In genomic region chr4:53474109-53474508, GRCm38 (mm10) we compare ENCODE assay signal across 19 mouse cellular contexts. TPM values are rescaled to one million over a fixed set of nuclear protein-coding genes. Genes with fewer than 3 reads are reported as not detected.
DNase-seq lines count a peak whose midpoint lies in the region; ATAC-seq and TF ChIP-seq lines count a peak whose summit lies in the region.
"Had no signal": no experiment of that assay in that cellular context is flagged by ENCODE, and none has a peak within 500 bp of the region (broad histone marks: within the 10 kb centered on the region; RNA-seq: fewer than 3 reads in every experiment).

No protein-coding gene starts in this region.

- ATAC-seq in lung, postnatal 0 days = no peak
- ATAC-seq in granulocyte monocyte progenitor cell, adult 5-6 weeks (replicated peaks; ENCODE audit: poor library complexity, severe bottlenecking) = peak; percentile 88
- no peak for ATAC-seq in erythroblast, adult 5-6 weeks (replicated peaks; ENCODE audit: low FRiP score, poor library complexity, severe bottlenecking)
- ATAC-seq: forebrain, embryonic 13.5 days; intestine, embryonic 15.5 days had no signal

- no peaks in the 10 kb centered on the region for H3K27me3 ChIP-seq in lung, postnatal 0 days (replicated peaks; ENCODE audit: insufficient read depth, low read length)
- H3K27me3 ChIP-seq: forebrain, embryonic 13.5 days; heart, embryonic 13.5 days; intestine, embryonic 15.5 days; limb, embryonic 15.5 days had no signal

- no peak for TF ChIP-seq EP300 in lung, postnatal 0 days (IDR thresholded peaks at IDR 0.05)

- H3K27ac ChIP-seq in lung, postnatal 0 days (ENCODE audit: low read length) = no peak overlapping the region
- H3K27ac ChIP-seq: forebrain, embryonic 13.5 days; heart, embryonic 13.5 days; hindbrain, embryonic 14.5 days; intestine, embryonic 15.5 days; limb, embryonic 15.5 days had no signal

- DNase-seq in lung, postnatal 0 days (ENCODE audit: low spot score) = peak; percentile 42
- DNase-seq in lung, adult 18-20 months = no peak
- DNase-seq in Muller cell, postnatal 12 days (ENCODE audit: inconsistent ontology term) = peak; percentile 47
- no peak for DNase-seq in embryo, embryonic 9.5 days (ENCODE audit: extremely low spot score)
- no peak for DNase-seq in retina, embryonic 14.5 days (ENCODE audit: low spot score)
- DNase-seq: adrenal gland, postnatal 36 days; cerebellum, adult 18-20 months; heart, adult 18-20 months; kidney, postnatal 10 days; lung, postnatal 14 days; right cerebral cortex, postnatal 25 days had no signal

- no peaks in the 10 kb centered on the region for H3K9me3 ChIP-seq in lung, postnatal 0 days (ENCODE audit: low read length)
- H3K9me3 ChIP-seq: forebrain, embryonic 13.5 days; G1E; heart, embryonic 13.5 days; intestine, embryonic 15.5 days; limb, embryonic 15.5 days had no signal

- no peaks in the 10 kb centered on the region for H3K4me1 ChIP-seq in lung, postnatal 0 days (ENCODE audit: insufficient read depth, low read depth, low read length)

- no peak overlapping the region for H3K9ac ChIP-seq in lung, postnatal 0 days (replicated peaks; ENCODE audit: low read depth)
- H3K9ac ChIP-seq: forebrain, embryonic 13.5 days; heart, embryonic 13.5 days; hindbrain, embryonic 14.5 days; intestine, embryonic 15.5 days; limb, embryonic 15.5 days had no signal

- H3K36me3 ChIP-seq in lung, postnatal 0 days (ENCODE audit: insufficient read depth, low read length) = no peaks in the 10 kb centered on the region
- H3K36me3 ChIP-seq: heart, embryonic 13.5 days; intestine, embryonic 15.5 days; limb, embryonic 15.5 days had no signal

- H3K4me2 ChIP-seq in lung, postnatal 0 days (replicated peaks; ENCODE audit: low read depth, low read length) = no peak overlapping the region
- H3K4me2 ChIP-seq: forebrain, embryonic 13.5 days; heart, embryonic 13.5 days; hindbrain, embryonic 14.5 days; intestine, embryonic 15.5 days; limb, embryonic 15.5 days had no signal

- TF ChIP-seq CTCF in lung, postnatal 0 days (IDR thresholded peaks at IDR 0.05) = no peak

- H3K4me3 ChIP-seq in lung, postnatal 0 days (ENCODE audit: low read depth, low read length) = no peak overlapping the region
- H3K4me3 ChIP-seq: forebrain, embryonic 13.5 days; heart, embryonic 13.5 days; intestine, embryonic 15.5 days; limb, embryonic 15.5 days had no signal

RNA-seq across cellular contexts. Expression of gene Slc44a1, which starts 33.9 kb away (rescaled TPM):
- polyA plus RNA-seq in lung, postnatal 0 days (2015; fragmentation: Nextera tagmentation; extraction: Ambion mirVana) = 30.4 and 31.7 TPM in 2 replicates
- total RNA-seq in granulocyte monocyte progenitor cell, adult 5-6 weeks (2014; fragmentation: Nextera tagmentation) = 2.2 and 4.3 TPM in 2 replicates
- total RNA-seq in granulocyte monocyte progenitor cell, adult 5-6 weeks (2017) = 1.9 and 2.0 TPM in 2 replicates
- total RNA-seq in erythroblast, adult 5-6 weeks (2015; ENCODE audit: low replicate concordance) = 27.3 and 36.4 TPM in 2 replicates
- 37.0 and 49.6 TPM in 2 replicates for total RNA-seq in erythroblast, adult 5-6 weeks (2017; ENCODE audit: low replicate concordance)

Comparison
In these comparisons a context has a peak if more than half of its experiments do, and no peak if none do; other contexts are left out.
1. DNase-seq: peak in lung, postnatal 0 days (single experiment) and Muller cell, postnatal 12 days (single experiment); none in lung, adult 18-20 months (0 of 2), embryo, embryonic 9.5 days (single experiment) and retina, embryonic 14.5 days (single experiment).
2. RNA of gene Slc44a1, which starts 33.9 kb away (total RNA-seq): 27.3 to 49.6 TPM in erythroblast, adult 5-6 weeks; 1.9 to 4.3 TPM in granulocyte monocyte progenitor cell, adult 5-6 weeks; every median in the first group is over 4 times any median in the second.